Mouse (Mus musculus) heart, embryonic 10.5 days (tissue): ENCODE measurements at regions not wholly inside any gene's neighbourhood (a gene's known extent, or its start where the extent isn't known, plus 50 kb on each side); places are given as distances from the start of the nearest gene placed in this dataset.

Experiments used
- DNase-seq: peaks from one replicate; pipeline ENCODE4 v3.0.0-alpha.2; 2017; ENCODE audit warnings: low spot score
- H3K27ac ChIP-seq: fragments of 300-500 bp; sonication (generic); 2 replicates; pipeline ENCODE4 v1.5.1; 2016; ENCODE audit warnings: mild to moderate bottlenecking
- H3K27me3 ChIP-seq: fragments of 300-500 bp; sonication (generic); 2 replicates; pipeline ENCODE4 v1.6.1; 2016; ENCODE audit warnings: mild to moderate bottlenecking; ENCODE audit not compliant: poor library complexity, insufficient read depth, severe bottlenecking
- H3K36me3 ChIP-seq: fragments of 300-500 bp; sonication (generic); 2 replicates; pipeline ENCODE4 v1.6.1; 2016; ENCODE audit warnings: mild to moderate bottlenecking, moderate library complexity
- H3K4me1 ChIP-seq: fragments of 300-500 bp; sonication (generic); 2 replicates; pipeline ENCODE4 v1.6.1; 2016; ENCODE audit warnings: mild to moderate bottlenecking
- H3K4me3 ChIP-seq: fragments of 300-500 bp; sonication (generic); 2 replicates; pipeline ENCODE4 v1.5.1; 2016; ENCODE audit warnings: mild to moderate bottlenecking, moderate library complexity
- H3K9me3 ChIP-seq: fragments of 300-500 bp; sonication (generic); 2 replicates; pipeline ENCODE4 v1.6.1; 2016; ENCODE audit warnings: mild to moderate bottlenecking, moderate library complexity
- WGBS: fragments of 180-500 bp; shearing (Covaris S2); methylation state at CpG from one replicate; pipeline ENCODE4 v1.1.7; 2016; 5-methylcytosine and 5-hydroxymethylcytosine counted together

DNA sequence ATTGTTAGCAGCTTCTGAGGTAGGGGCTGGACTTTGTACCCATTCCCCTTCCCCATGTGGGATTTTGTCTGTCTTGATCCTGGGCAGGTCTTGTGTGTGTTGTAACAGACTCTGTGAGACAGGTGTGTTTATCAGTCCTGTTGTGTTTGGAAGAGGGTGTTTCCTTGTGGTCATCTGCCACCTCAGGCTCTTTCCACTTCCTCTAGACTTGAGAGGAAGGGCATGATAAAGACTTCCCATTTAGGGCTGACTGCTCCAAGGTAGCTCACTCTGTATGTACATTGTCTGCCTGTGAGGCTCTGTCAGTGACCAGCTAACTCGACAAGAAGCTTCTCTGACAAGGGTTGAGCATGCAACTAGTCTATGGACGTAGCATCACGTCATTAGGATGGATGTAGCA is 143.3 kb downstream of the BC067074 start:
- Histone ChIP-seq H3K36me3 (no peaks in the 10 kb centered on the region), H3K27ac (no peak overlapping the region), H3K4me1 (peaks cover 24% of the 10 kb centered on the region), H3K27me3 (no peaks in the 10 kb centered on the region), H3K4me3 (no peak overlapping the region), H3K9me3 (no peaks in the 10 kb centered on the region)
- WGBS: 87% methylated on average over 3 of the region's 3 CpGs
- DNase-seq: no peak

GRCm38 (mm10) chr13:113435117-113435516 is 142.2 kb downstream of the BC067074 start:
- Histone ChIP-seq H3K4me1 (peaks cover 21% of the 10 kb centered on the region), H3K9me3 (peaks cover 4% of the 10 kb centered on the region; the same call in 1 of the 2 replicates), H3K27ac (no peak overlapping the region), H3K36me3 (no peaks in the 10 kb centered on the region), H3K4me3 (no peak overlapping the region), H3K27me3 (no peaks in the 10 kb centered on the region)
- no peak for DNase-seq
- 83% methylated on average over 4 of the region's 4 CpGs for WGBS

GRCm38 (mm10) chr13:113433456-113433855 is 140.5 kb downstream of the BC067074 start:
- Histone ChIP-seq H3K36me3 (no peaks in the 10 kb centered on the region), H3K4me1 (peaks cover 4% of the 10 kb centered on the region), H3K27ac (no peak overlapping the region), H3K4me3 (no peak overlapping the region), H3K27me3 (no peaks in the 10 kb centered on the region), H3K9me3 (peaks cover 4% of the 10 kb centered on the region; the same call in 1 of the 2 replicates)
- no peak for DNase-seq
- 77% methylated on average over 5 of the region's 5 CpGs for WGBS

- Histone ChIP-seq H3K27me3 (no peaks in the 10 kb centered on the region), H3K9me3 (peaks cover 4% of the 10 kb centered on the region; the same call in 1 of the 2 replicates), H3K4me1 (no peaks in the 10 kb centered on the region), H3K36me3 (no peaks in the 10 kb centered on the region), H3K4me3 (no peak overlapping the region), H3K27ac (no peak overlapping the region)
- WGBS: 35% methylated on average over 3 of the region's 3 CpGs
- DNase-seq: no peak
Observed at GRCm38 (mm10) chr13:113429615-113430014, 136.7 kb downstream of the BC067074 start.
